Mouse (Mus musculus) C2C12 (cell line): Measurements from ENCODE around the gene Mbd4.

Source experiments
- CTCF ChIP-seq: IDR thresholded peaks from one replicate; pipeline ENCODE4 v1.5.1; 2011; ENCODE audit not compliant: control insufficient read depth, insufficient read depth, insufficient read length
- MAX ChIP-seq: IDR thresholded peaks from one replicate; pipeline ENCODE4 v1.6.1; 2011; ENCODE audit warnings: mild to moderate bottlenecking, control low read depth
- MYOG ChIP-seq: IDR thresholded peaks from one replicate; pipeline ENCODE4 v1.6.1; 2011; ENCODE audit not compliant: control insufficient read depth, insufficient read length; ENCODE audit errors: extremely low read depth

GRCm38 (mm10) chr6:115856361-115856745, 3.2 kb upstream of the Mbd4 start:
- TF ChIP-seq CTCF (no peak), MAX (no peak), MYOG (no peak)
